Mouse (Mus musculus) hindbrain, embryonic 11.5 days (tissue): ENCODE results near the gene Klre1. TPM values are rescaled to one million over a fixed set of nuclear protein-coding genes. Genes with fewer than 3 reads are reported as not detected.

Experiments
- ATAC-seq: fragments of 200-750 bp; cut with Nextera tagmentation; 2 replicates; pipeline ENCODE4 v1.8.0; 2017; ENCODE audit warnings: mild to moderate bottlenecking, moderate TSS enrichment, moderate library complexity; ENCODE audit not compliant: low FRiP score
- DNase-seq: peaks from one replicate; pipeline ENCODE4 v3.0.0-alpha.2; 2015; ENCODE audit warnings: low spot score
- H3K27ac ChIP-seq: fragments of 300-500 bp; sonication (generic); 2 replicates; pipeline ENCODE4 v1.5.1; 2014; ENCODE audit warnings: mild to moderate bottlenecking, low read depth, low read length
- H3K27me3 ChIP-seq: fragments of 300-500 bp; sonication (generic); 2 replicates; pipeline ENCODE4 v1.6.1; 2014; ENCODE audit warnings: mild to moderate bottlenecking, low read length, moderate library complexity, mixed read lengths; ENCODE audit not compliant: control insufficient read depth, insufficient read depth
- H3K36me3 ChIP-seq: fragments of 300-500 bp; sonication (generic); 2 replicates; pipeline ENCODE4 v1.6.1; 2014; ENCODE audit warnings: mild to moderate bottlenecking, low read length, moderate library complexity, mixed read lengths; ENCODE audit not compliant: control insufficient read depth, insufficient read depth
- H3K4me1 ChIP-seq: fragments of 300-500 bp; sonication (generic); replicated peaks from 2 replicates; pipeline ENCODE4 v1.6.1; 2014; ENCODE audit warnings: low read length, mixed read lengths; ENCODE audit not compliant: control insufficient read depth, insufficient read depth
- H3K4me2 ChIP-seq: fragments of 300-500 bp; sonication (generic); replicated peaks from 2 replicates; pipeline ENCODE4 v1.6.1; 2014; ENCODE audit warnings: mild to moderate bottlenecking, low read depth, low read length
- H3K4me3 ChIP-seq: fragments of 300-500 bp; sonication (generic); 2 replicates; pipeline ENCODE4 v1.5.1; 2014; ENCODE audit warnings: low read depth, low read length
- H3K9ac ChIP-seq: fragments of 300-500 bp; sonication (generic); 2 replicates; pipeline ENCODE4 v1.6.1; 2014; ENCODE audit warnings: low read depth, low read length
- H3K9me3 ChIP-seq: fragments of 300-500 bp; sonication (generic); 2 replicates; pipeline ENCODE4 v1.6.1; 2016; ENCODE audit warnings: low read length; ENCODE audit not compliant: control insufficient read depth
- WGBS: fragments of 180-500 bp; shearing (Covaris S2); extraction: QIAGEN DNeasy Blood & Tissue Kit; methylation state at CpG from one replicate; pipeline ENCODE4 v1.1.7; 2014; 5-methylcytosine and 5-hydroxymethylcytosine counted together
- polyA plus RNA-seq: library from polyadenylated mRNA; unstranded; fragments of >200 nt; fragmentation: Nextera tagmentation; extraction: Ambion mirVana; gene quantifications from 2 replicates; pipeline ENCODE4 v1.2.1, GENCODE M21; 2014

Klre1 gene
- 0.11 TPM in 1 of 2 replicates, not detected in the other for polyA plus RNA-seq

DNA sequence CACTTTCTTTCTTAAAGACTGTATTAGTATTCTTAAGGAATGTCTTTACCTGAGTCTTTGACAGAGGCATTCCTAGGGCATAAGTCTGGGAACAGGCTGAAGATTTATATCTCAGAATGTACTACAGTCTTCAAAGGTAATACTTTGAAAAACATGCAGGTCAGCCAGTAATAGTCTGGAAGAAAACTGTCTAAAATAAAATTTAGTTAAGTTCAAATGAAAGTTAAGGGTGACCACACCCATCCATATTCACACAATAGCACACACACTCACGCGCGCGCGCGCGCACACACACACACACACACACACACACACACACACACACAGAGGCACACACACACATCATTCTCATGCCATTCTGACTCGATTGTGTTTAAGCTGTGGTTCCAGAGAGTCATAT is at the start of gene Klre1:
Gene Klre1, plus strand, starts transcription at position 301 of the 400 bp plus-strand sequence.
- H3K36me3 ChIP-seq = no peaks in the 10 kb centered on the region
- H3K27ac ChIP-seq = no peak within 1 kb of the TSS
- no peaks in the 10 kb centered on the region for H3K4me1 ChIP-seq
- no peak for DNase-seq
- 93% methylated on average over 8 of the region's 8 CpGs for WGBS
- H3K4me2 ChIP-seq = no peak within 1 kb of the TSS
- no peak for ATAC-seq
- no peaks in the 10 kb centered on the region for H3K9me3 ChIP-seq
- H3K9ac ChIP-seq = no peak within 1 kb of the TSS
- H3K27me3 ChIP-seq = no peaks in the 10 kb centered on the region
- no peak within 1 kb of the TSS for H3K4me3 ChIP-seq

DNA sequence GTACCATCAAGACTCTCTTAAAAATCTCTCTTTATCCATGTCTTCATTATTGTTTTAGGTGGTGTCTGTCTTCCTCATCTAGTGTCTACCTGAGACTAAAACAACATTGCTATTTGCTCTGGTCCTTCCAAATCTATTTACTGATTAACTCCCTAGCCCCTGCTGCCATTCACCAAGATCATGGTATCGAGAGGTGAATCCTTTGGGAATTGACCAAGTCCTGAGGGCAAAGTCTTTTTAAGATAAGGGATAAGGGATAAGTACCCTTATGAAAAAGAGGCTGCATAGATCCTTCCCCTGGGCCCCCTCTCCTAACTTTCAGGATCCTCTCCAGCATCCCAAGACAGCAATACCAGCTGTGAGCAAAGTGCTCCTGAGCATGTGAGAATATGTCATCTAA is 48.1 kb upstream of the Klre1 start:
- 92% methylated on average over 1 of the region's 1 CpGs for WGBS
- no peak for ATAC-seq

DNA sequence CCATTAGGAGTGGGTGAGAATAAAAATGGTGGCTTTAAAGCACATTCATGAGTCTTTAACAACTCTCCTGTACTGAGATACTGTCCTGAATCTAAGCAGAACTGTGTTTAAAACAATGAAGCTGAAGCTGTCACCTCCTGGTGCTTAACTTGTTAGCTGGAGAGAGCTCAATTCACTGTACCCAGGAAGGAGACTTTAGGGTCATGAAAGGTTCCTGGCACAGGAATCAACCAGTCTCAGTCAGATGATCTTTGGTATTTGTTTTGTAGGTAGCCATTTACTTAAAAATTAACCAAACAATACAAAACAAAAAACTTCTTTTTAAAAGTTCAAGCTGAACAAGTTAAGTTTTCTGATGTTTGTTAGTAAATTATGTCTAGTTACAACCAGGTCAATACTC is 47.4 kb upstream of the Klre1 start:
- no peak for DNase-seq
- no peak overlapping the region for H3K4me3 ChIP-seq
- no peak overlapping the region for H3K9ac ChIP-seq
- no peaks in the 10 kb centered on the region for H3K27me3 ChIP-seq
- H3K36me3 ChIP-seq = no peaks in the 10 kb centered on the region
- H3K27ac ChIP-seq = no peak overlapping the region
- H3K4me2 ChIP-seq = no peak overlapping the region
- no peaks in the 10 kb centered on the region for H3K4me1 ChIP-seq
- no peak for ATAC-seq
- no peaks in the 10 kb centered on the region for H3K9me3 ChIP-seq

More for the DNA sequence above, 48.1 kb upstream of the Klre1 start:
- Histone ChIP-seq H3K4me1 (no peaks in the 10 kb centered on the region), H3K36me3 (no peaks in the 10 kb centered on the region), H3K27ac (no peak overlapping the region), H3K4me3 (no peak overlapping the region), H3K27me3 (no peaks in the 10 kb centered on the region), H3K9me3 (no peaks in the 10 kb centered on the region), H3K4me2 (no peak overlapping the region), H3K9ac (no peak overlapping the region)
- DNase-seq = no peak

DNA sequence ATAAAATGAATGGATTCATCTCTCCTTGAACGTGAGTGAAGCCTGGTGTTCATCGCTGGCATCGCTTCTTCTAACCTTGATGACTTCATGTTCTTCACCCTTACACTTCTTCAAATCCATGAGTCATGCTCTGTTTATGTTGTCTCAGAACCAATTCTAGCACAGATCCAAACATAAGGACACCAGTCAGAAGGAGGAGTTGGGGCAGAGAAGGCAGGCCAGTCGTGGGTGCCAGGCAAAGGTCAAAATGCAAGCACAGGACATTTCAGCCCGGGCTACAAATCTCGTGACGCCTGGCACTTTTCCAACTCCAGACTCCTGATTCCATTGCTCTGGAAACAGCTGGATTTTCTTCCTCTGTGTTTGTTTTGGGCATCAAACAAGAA is 45.2 kb upstream of the Klre1 start:
- peak overlapping the region; percentile 83; the same call in 1 of the 2 replicates for H3K9ac ChIP-seq
- no peaks in the 10 kb centered on the region for H3K4me1 ChIP-seq
- peak overlapping the region; percentile 67 for H3K4me2 ChIP-seq
- H3K9me3 ChIP-seq = no peaks in the 10 kb centered on the region
- H3K27me3 ChIP-seq = no peaks in the 10 kb centered on the region
- H3K4me3 ChIP-seq = peak overlapping the region; percentile 63
- H3K27ac ChIP-seq = no peak overlapping the region
- DNase-seq (peak; percentile 56), ATAC-seq (peak; percentile 55)
- no peaks in the 10 kb centered on the region for H3K36me3 ChIP-seq
- 38% methylated on average over 7 of the region's 7 CpGs for WGBS

- Histone ChIP-seq H3K4me1 (no peaks in the 10 kb centered on the region), H3K9ac (peak within 1 kb of the TSS; percentile 83)
Observed at GRCm38 (mm10) chr6:129532942-129533860, 44.5 kb upstream of the Klre1 start, which contains the start of gene Gabarapl1. Gabarapl1 (plus strand) TSS chr6:129533160.

GRCm38 (mm10) chr6:129534057-129534456 is 43.6 kb upstream of the Klre1 start:
- ATAC-seq (peak; percentile 58), DNase-seq (peak; percentile 59)
- Histone ChIP-seq H3K4me2 (peak overlapping the region; percentile 67), H3K9me3 (no peaks in the 10 kb centered on the region), H3K27ac (no peak overlapping the region), H3K27me3 (no peaks in the 10 kb centered on the region), H3K36me3 (peaks cover 2% of the 10 kb centered on the region; the same call in 1 of the 2 replicates), H3K9ac (peak overlapping the region; percentile 83), H3K4me1 (no peaks in the 10 kb centered on the region), H3K4me3 (peak overlapping the region; percentile 63)
- 23% methylated on average over 9 of the region's 9 CpGs for WGBS

More at GRCm38 (mm10) chr6:129532942-129533860, 44.5 kb upstream of the Klre1 start, which contains the start of gene Gabarapl1:
- under 1% methylated on average over 55 of the region's 55 CpGs for WGBS
- H3K27ac ChIP-seq = 0 out of 2 replicates have a peak within 1 kb of the TSS, but pooled peaks have one; percentile 24
- no peaks in the 10 kb centered on the region for H3K36me3 ChIP-seq
- no peaks in the 10 kb centered on the region for H3K9me3 ChIP-seq
- peak within 1 kb of the TSS; percentile 67 for H3K4me2 ChIP-seq
- DNase-seq (peak; percentile 84), ATAC-seq (peak; percentile 88)
- H3K4me3 ChIP-seq = peak within 1 kb of the TSS; percentile 63
- H3K27me3 ChIP-seq = no peaks in the 10 kb centered on the region

DNA sequence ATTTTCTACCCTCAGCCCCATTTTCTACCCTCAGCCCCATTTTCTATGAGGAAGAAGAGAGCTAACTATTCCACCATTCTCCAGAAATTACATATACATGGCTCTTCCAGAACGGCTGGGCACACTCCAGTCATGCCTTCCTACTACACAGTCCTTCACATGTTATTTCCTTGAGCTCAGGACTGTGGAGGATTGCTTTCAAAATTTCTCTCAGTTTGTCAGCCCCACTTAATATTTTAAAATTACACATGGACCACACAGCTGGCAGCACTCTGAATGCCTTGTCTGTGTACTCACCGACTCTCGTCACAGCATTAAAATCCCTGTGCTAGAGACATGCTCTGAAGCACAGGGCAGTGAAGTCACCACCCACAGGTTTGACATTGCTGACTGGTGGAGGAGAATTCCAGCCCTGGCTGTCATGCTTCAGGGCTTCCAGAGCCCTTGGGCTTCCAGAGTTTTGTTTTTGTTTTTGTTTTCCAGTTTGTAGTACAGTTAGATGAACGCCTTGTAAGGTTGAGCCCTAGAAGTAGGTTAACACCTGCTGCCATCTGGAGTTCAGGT is 43.0 kb upstream of the Klre1 start:
- H3K4me1 ChIP-seq = no peaks in the 10 kb centered on the region
- H3K36me3 ChIP-seq = peaks cover 2% of the 10 kb centered on the region; the same call in 1 of the 2 replicates
- H3K4me3 ChIP-seq = peak overlapping the region; percentile 63
- H3K9ac ChIP-seq = peak overlapping the region; percentile 23; the same call in 1 of the 2 replicates
- H3K27ac ChIP-seq = 0 out of 2 replicates have a peak overlapping the region, but pooled peaks have one; percentile 10
- peak overlapping the region; percentile 67 for H3K4me2 ChIP-seq
- no peaks in the 10 kb centered on the region for H3K27me3 ChIP-seq
- ATAC-seq (no peak), DNase-seq (no peak)
- WGBS = 70% methylated on average over 4 of the region's 4 CpGs
- no peaks in the 10 kb centered on the region for H3K9me3 ChIP-seq

GRCm38 (mm10) chr6:129535723-129536122 is 42.0 kb upstream of the Klre1 start:
- WGBS = 83% methylated on average over 4 of the region's 4 CpGs
- H3K4me3 ChIP-seq = no peak overlapping the region
- DNase-seq = no peak
- H3K4me2 ChIP-seq = no peak overlapping the region
- no peak for ATAC-seq
- no peak overlapping the region for H3K9ac ChIP-seq
- no peaks in the 10 kb centered on the region for H3K27me3 ChIP-seq
- peaks cover 2% of the 10 kb centered on the region; the same call in 1 of the 2 replicates for H3K36me3 ChIP-seq
- no peaks in the 10 kb centered on the region for H3K4me1 ChIP-seq
- no peaks in the 10 kb centered on the region for H3K9me3 ChIP-seq
- no peak overlapping the region for H3K27ac ChIP-seq
